In the genomic region with DNA sequence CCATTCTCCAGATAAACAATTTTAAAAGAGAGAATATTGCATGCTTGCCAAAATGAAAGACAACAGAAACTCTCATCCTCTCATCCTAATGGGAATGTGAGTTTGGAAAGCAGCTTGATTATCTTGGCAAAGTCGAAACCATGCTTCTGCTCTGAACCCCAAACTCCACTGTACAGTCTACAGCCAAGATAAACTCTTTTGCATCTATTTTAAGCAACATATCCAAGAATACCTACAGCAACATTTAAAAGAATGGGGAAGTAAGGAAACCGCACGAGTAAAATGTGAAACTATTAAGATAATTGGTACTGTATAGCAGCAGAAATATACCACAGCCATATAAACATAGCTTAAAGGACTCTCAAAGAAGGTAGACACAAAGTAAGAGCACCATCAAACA, we compare ENCODE assay signal across 31 mouse cellular contexts. TPM values are rescaled to one million over a fixed set of nuclear protein-coding genes. Genes with fewer than 3 reads are reported as not detected.
DNase-seq lines count a peak whose midpoint lies in the region; ATAC-seq and TF ChIP-seq lines count a peak whose summit lies in the region.
"Had no signal": no experiment of that assay in that cellular context is flagged by ENCODE, and none has a peak within 500 bp of the region (broad histone marks: within the 10 kb centered on the region; RNA-seq: fewer than 3 reads in every experiment).

No protein-coding gene starts in this region.

- no peak overlapping the region for H3K4me3 ChIP-seq in kidney, postnatal 0 days (replicated peaks; ENCODE audit: low read depth, low read length)
- no peak overlapping the region for H3K4me3 ChIP-seq in bone marrow macrophage, adult 2 months (ENCODE audit: insufficient read depth, low read length)
- H3K4me3 ChIP-seq: embryonic facial prominence, embryonic 13.5 days; forebrain, embryonic 10.5 days; layer of hippocampus, adult 2 months; limb, embryonic 12.5 days; liver, embryonic 12.5 days; neural tube, embryonic 12.5 days had no signal

- no peak for TF ChIP-seq CTCF in kidney, postnatal 0 days (IDR thresholded peaks at IDR 0.05; ENCODE audit: low read depth)
- no peak for TF ChIP-seq CTCF in bone marrow macrophage, adult 2 months (IDR thresholded peaks at IDR 0.05; ENCODE audit: low read depth, low read length)

- 0 out of 2 replicates have a peak overlapping the region, but pooled peaks have one; percentile 21 for H3K27ac ChIP-seq in kidney, postnatal 0 days
- H3K27ac ChIP-seq in bone marrow macrophage, adult 2 months (ENCODE audit: insufficient read depth, low read depth, low read length) = peak overlapping the region; percentile 60
- H3K27ac ChIP-seq: embryonic facial prominence, embryonic 13.5 days; forebrain, embryonic 10.5 days; hindbrain, postnatal 0 days; layer of hippocampus, adult 2 months; limb, embryonic 12.5 days; liver, embryonic 12.5 days; neural tube, embryonic 12.5 days had no signal

- ATAC-seq in kidney, postnatal 0 days (replicated peaks; ENCODE audit: low FRiP score, low read depth) = no peak
- ATAC-seq in hematopoietic stem cell, adult 5-6 weeks (replicated peaks in 1 of 2; ENCODE audit: insufficient read depth in 1 of 2, low FRiP score in 2 of 2, low TSS enrichment in 1 of 2, low read depth in 1 of 2, poor library complexity in 2 of 2, severe bottlenecking in 2 of 2) = peak; percentile 64 to 70; a peak in 3 of 4 replicates
- ATAC-seq in megakaryocyte-erythroid progenitor cell, adult 5-6 weeks (replicated peaks; ENCODE audit: low FRiP score, low TSS enrichment, poor library complexity, severe bottlenecking) = no peak
- ATAC-seq: forebrain, postnatal 0 days; hindbrain, postnatal 0 days; intestine, embryonic 16.5 days; liver, embryonic 12.5 days; Patski had no signal

- no peaks in the 10 kb centered on the region for H3K27me3 ChIP-seq in kidney, postnatal 0 days (ENCODE audit: insufficient read depth, low read length)
- H3K27me3 ChIP-seq: embryonic facial prominence, embryonic 13.5 days; limb, embryonic 12.5 days; liver, embryonic 12.5 days; neural tube, embryonic 12.5 days; Patski had no signal

- TF ChIP-seq POLR2A in bone marrow macrophage, adult 2 months (IDR thresholded peaks at IDR 0.05; ENCODE audit: borderline replicate concordance, low read depth, low read length) = no peak

- H3K4me1 ChIP-seq in kidney, postnatal 0 days (replicated peaks; ENCODE audit: insufficient read depth, low read length) = no peaks in the 10 kb centered on the region
- H3K4me1 ChIP-seq in bone marrow macrophage, adult 2 months (ENCODE audit: control insufficient read depth, insufficient read depth, low read length) = peaks cover 31% of the 10 kb centered on the region
- H3K4me1 ChIP-seq: limb, embryonic 12.5 days had no signal

- peak; percentile 45 for DNase-seq in kidney, postnatal 0 days (ENCODE audit: low spot score)
- DNase-seq in kidney, postnatal 14 days = no peak
- no peak for DNase-seq in left cerebral cortex, postnatal 36 days (ENCODE audit: low spot score in 2 of 2)
- no peak for DNase-seq in testis, postnatal 10 days (ENCODE audit: low spot score)
- DNase-seq: adrenal gland, adult 8-10 months; cerebellum, adult 18-20 months; cerebellum, postnatal 14 days; forebrain, postnatal 0 days; gastrocnemius, postnatal 25 days; kidney, postnatal 25 days; lung, adult 18-20 months; lung, postnatal 10 days; midbrain, embryonic 14.5 days; right cerebral cortex, postnatal 14 days; thymus, postnatal 14 days had no signal

- H3K36me3 ChIP-seq in kidney, postnatal 0 days (ENCODE audit: insufficient read depth, low read length) = no peaks in the 10 kb centered on the region
- H3K36me3 ChIP-seq: embryonic facial prominence, embryonic 13.5 days; forebrain, embryonic 10.5 days; limb, embryonic 12.5 days; liver, embryonic 12.5 days; neural tube, embryonic 12.5 days had no signal

- WGBS in kidney, postnatal 0 days = 58% methylated on average over 3 of the region's 3 CpGs

- no peaks in the 10 kb centered on the region for H3K9me3 ChIP-seq in kidney, postnatal 0 days (replicated peaks; ENCODE audit: low read length)
- H3K9me3 ChIP-seq: embryonic facial prominence, embryonic 13.5 days; forebrain, embryonic 10.5 days; limb, embryonic 12.5 days; liver, embryonic 12.5 days; neural tube, embryonic 12.5 days had no signal

- intact Hi-C loops in left cerebral cortex, postnatal 36 days (cut with DNase I) = no loop called here

- no peak overlapping the region for H3K4me2 ChIP-seq in kidney, postnatal 0 days (ENCODE audit: low read length)
- H3K4me2 ChIP-seq: embryonic facial prominence, embryonic 13.5 days; limb, embryonic 12.5 days; liver, embryonic 12.5 days; neural tube, embryonic 12.5 days had no signal

- no peak overlapping the region for H3K9ac ChIP-seq in kidney, postnatal 0 days (ENCODE audit: low read depth, low read length)
- H3K9ac ChIP-seq: embryonic facial prominence, embryonic 13.5 days; forebrain, postnatal 0 days; limb, embryonic 12.5 days; liver, embryonic 12.5 days; neural tube, embryonic 12.5 days had no signal

RNA-seq across cellular contexts. Expression of gene Oxsr1, which starts 6.3 kb away (rescaled TPM):
- polyA plus RNA-seq in kidney, postnatal 0 days (2015; fragmentation: Nextera tagmentation; extraction: Ambion mirVana) = 10.8 and 11.0 TPM in 2 replicates
- polyA plus RNA-seq in bone marrow macrophage, adult 2 months (2012; ENCODE audit: insufficient read depth, insufficient read length, missing spikeins) = 27.8 and 29.2 TPM in 2 replicates
- 36.1 and 48.2 TPM in 2 replicates for total RNA-seq in hematopoietic stem cell, adult 5-6 weeks (2017)
- 32.6 and 33.0 TPM in 2 replicates for total RNA-seq in megakaryocyte-erythroid progenitor cell, adult 5-6 weeks (2014; fragmentation: Nextera tagmentation)
- total RNA-seq in megakaryocyte-erythroid progenitor cell, adult 5-6 weeks (2017) = 50.4 and 55.4 TPM in 2 replicates
- 10 to 100 TPM; 28.9 to 33.6 TPM for total RNA-seq in left cerebral cortex, postnatal 36 days (2021)

RNA-seq across cellular contexts. Expression of gene Acaa1a, which starts 11.0 kb away (rescaled TPM):
- 122 and 128 TPM in 2 replicates for polyA plus RNA-seq in kidney, postnatal 0 days (2015; fragmentation: Nextera tagmentation; extraction: Ambion mirVana)
- 99.1 and 103 TPM in 2 replicates for polyA plus RNA-seq in bone marrow macrophage, adult 2 months (2012; ENCODE audit: insufficient read depth, insufficient read length, missing spikeins)
- 16.2 and 25.8 TPM in 2 replicates for total RNA-seq in hematopoietic stem cell, adult 5-6 weeks (2017)
- total RNA-seq in megakaryocyte-erythroid progenitor cell, adult 5-6 weeks (2014; fragmentation: Nextera tagmentation) = 21.2 and 53.2 TPM in 2 replicates
- 8.3 and 30.1 TPM in 2 replicates for total RNA-seq in megakaryocyte-erythroid progenitor cell, adult 5-6 weeks (2017)
- total RNA-seq in left cerebral cortex, postnatal 36 days (2021) = 10 to 100 TPM; 73.1 to 79.8 TPM

RNA-seq across cellular contexts. Expression of gene Myd88, which starts 12.7 kb away (rescaled TPM):
- 26.5 and 29.3 TPM in 2 replicates for polyA plus RNA-seq in kidney, postnatal 0 days (2015; fragmentation: Nextera tagmentation; extraction: Ambion mirVana)
- polyA plus RNA-seq in bone marrow macrophage, adult 2 months (2012; ENCODE audit: insufficient read depth, insufficient read length, missing spikeins) = 83.8 and 93.5 TPM in 2 replicates
- total RNA-seq in hematopoietic stem cell, adult 5-6 weeks (2017) = 26.9 and 29.1 TPM in 2 replicates
- total RNA-seq in megakaryocyte-erythroid progenitor cell, adult 5-6 weeks (2014; fragmentation: Nextera tagmentation) = 19.9 and 21.1 TPM in 2 replicates
- 16.2 and 18.8 TPM in 2 replicates for total RNA-seq in megakaryocyte-erythroid progenitor cell, adult 5-6 weeks (2017)
- 1 to 10 TPM; 6.2 to 6.5 TPM for total RNA-seq in left cerebral cortex, postnatal 36 days (2021)

RNA-seq across cellular contexts. Expression of gene Xylb, which starts 28.7 kb away (rescaled TPM):
- 43.8 and 47.8 TPM in 2 replicates for polyA plus RNA-seq in kidney, postnatal 0 days (2015; fragmentation: Nextera tagmentation; extraction: Ambion mirVana)
- 5.5 and 6.1 TPM in 2 replicates for polyA plus RNA-seq in bone marrow macrophage, adult 2 months (2012; ENCODE audit: insufficient read depth, insufficient read length, missing spikeins)
- 1.8 and 2.3 TPM in 2 replicates for total RNA-seq in hematopoietic stem cell, adult 5-6 weeks (2017)
- total RNA-seq in megakaryocyte-erythroid progenitor cell, adult 5-6 weeks (2014; fragmentation: Nextera tagmentation) = 5.4 and 5.7 TPM in 2 replicates
- total RNA-seq in megakaryocyte-erythroid progenitor cell, adult 5-6 weeks (2017) = 4.3 and 4.8 TPM in 2 replicates
- 1 to 10 TPM; 3.9 to 4.0 TPM for total RNA-seq in left cerebral cortex, postnatal 36 days (2021)

RNA-seq across cellular contexts. Expression of gene Slc22a14, which starts 36.9 kb away (rescaled TPM):
- 0.34 and 0.38 TPM in 2 replicates for polyA plus RNA-seq in kidney, postnatal 0 days (2015; fragmentation: Nextera tagmentation; extraction: Ambion mirVana)
- polyA plus RNA-seq in bone marrow macrophage, adult 2 months (2012; ENCODE audit: insufficient read depth, insufficient read length, missing spikeins) = not detected in 2 replicates
- total RNA-seq in hematopoietic stem cell, adult 5-6 weeks (2017) = not detected in 2 replicates
- not detected in 2 replicates for total RNA-seq in megakaryocyte-erythroid progenitor cell, adult 5-6 weeks (2014; fragmentation: Nextera tagmentation)
- not detected in 2 replicates for total RNA-seq in megakaryocyte-erythroid progenitor cell, adult 5-6 weeks (2017)
- total RNA-seq in left cerebral cortex, postnatal 36 days (2021) = not detected
- total RNA-seq: adrenal gland, adult 8-10 months; forebrain, postnatal 0 days; gastrocnemius, postnatal 25 days; hindbrain, postnatal 0 days; layer of hippocampus, adult 2 months; layer of hippocampus, postnatal 25 days; left cerebral cortex, postnatal 10 days had no signal
- polyA plus RNA-seq: C2C12; embryonic facial prominence, embryonic 13.5 days; forebrain, embryonic 10.5 days; forebrain, postnatal 0 days; hindbrain, embryonic 11.5 days; hindbrain, postnatal 0 days; limb, embryonic 12.5 days; liver, embryonic 12.5 days; midbrain, embryonic 14.5 days; neural tube, embryonic 12.5 days had no signal

Comparison
In these comparisons a context has a peak if more than half of its experiments do, and no peak if none do; other contexts are left out.
1. ATAC-seq: peak in hematopoietic stem cell, adult 5-6 weeks (2 of 2); none in kidney, postnatal 0 days (single experiment) and megakaryocyte-erythroid progenitor cell, adult 5-6 weeks (single experiment).